Mouse (Mus musculus) B cell, adult (primary cell): ENCODE results near the gene Syngr1. TPM values are rescaled to one million over a fixed set of nuclear protein-coding genes. Genes with fewer than 3 reads are reported as not detected.

Experiments
- total RNA-seq: library from RNA; stranded (reverse); gene quantifications from 4 replicates; pipeline ENCODE4 v1.2.4, GENCODE M21; 2023; ENCODE audit not compliant: inconsistent age

Gene Syngr1
- total RNA-seq, result not detected in 4 replicates

DNA sequence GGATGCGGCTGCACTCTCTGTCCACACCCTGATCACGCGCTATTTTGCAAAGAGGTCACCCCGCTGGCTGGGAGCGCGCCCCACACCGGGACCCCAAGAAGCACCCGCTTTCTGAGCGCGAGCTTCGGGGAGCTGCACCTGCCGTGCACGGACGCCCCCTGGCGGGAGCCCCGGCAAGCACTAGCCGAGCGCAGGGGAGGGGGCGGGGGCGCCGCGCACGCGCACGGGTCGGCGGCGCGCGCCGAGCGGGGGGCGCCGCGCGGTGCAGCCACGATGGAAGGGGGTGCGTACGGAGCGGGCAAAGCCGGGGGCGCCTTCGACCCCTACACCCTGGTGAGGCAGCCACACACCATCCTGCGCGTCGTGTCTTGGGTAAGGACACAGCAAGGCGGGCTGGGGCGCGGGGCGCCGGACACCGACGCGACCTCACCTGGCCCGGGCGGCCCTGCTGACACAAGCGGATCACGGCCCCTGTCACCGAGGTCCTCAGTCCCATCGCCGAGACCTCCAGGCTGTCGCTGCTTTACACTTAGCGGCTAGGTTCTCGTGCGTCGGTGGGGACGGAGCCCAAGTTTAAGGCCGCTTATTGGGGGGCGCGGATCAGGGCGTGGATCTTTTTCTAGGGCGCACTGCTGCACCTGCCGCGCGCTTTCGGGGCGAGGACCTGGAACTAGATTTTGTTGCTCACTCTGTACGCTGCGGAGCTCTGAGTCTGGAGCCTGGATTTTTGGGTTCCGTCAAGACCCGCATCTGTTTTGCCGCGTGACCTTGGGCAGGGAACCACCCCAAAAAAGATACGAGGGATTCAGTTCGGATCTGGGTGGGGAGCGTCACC, at the start of gene Syngr1, which contains the start of gene Rpl3:
Syngr1 (plus strand) TSS at position 214 of the 835 bp plus-strand sequence.
Rpl3 (minus strand) TSS at position 748 of the 835 bp plus-strand sequence.

DNA sequence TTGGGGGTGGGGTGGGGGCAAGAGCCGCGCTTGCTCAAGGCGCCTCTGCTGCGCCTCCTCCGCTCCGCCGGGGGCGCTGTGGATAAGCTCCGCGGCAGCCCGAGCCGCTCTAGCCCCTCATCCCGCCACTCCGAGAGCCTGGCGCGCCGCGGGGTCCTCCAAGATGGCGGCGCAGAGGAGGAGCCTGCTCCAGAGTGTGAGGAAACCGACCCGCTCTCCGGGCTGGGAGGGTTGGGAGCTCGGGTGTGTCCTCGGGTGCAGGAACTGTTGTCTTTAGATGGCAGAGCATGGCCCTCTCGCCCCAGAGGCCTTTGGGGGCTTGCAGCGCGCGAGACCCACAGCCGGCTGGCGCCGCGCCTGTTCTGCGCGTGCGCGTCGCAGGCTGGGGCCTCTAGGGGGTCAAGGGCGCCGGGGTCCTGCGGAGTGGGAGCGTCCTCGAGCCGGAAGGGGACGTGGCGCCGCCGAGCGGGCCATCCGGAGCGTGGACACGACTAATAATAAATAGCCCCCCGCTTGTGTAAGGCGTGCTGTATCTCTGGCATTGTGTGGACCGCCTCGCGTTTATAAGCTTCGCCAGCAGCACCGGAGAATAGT, 42.0 kb downstream of the Syngr1 start, which contains the start of gene Tab1:
Tab1 (plus strand) TSS at position 135 of the 594 bp plus-strand sequence.

Other genes with a start within 250 kb of the Syngr1 start
- gene Apobec3, start 199.7 kb upstream of the Syngr1 start, total RNA-seq, result 346 to 372 TPM (median 358 TPM) in 4 replicates
- 98.3 to 113 TPM (median 110 TPM) in 4 replicates for gene Cbx7, start 120.2 kb upstream of the Syngr1 start, total RNA-seq
- 0.42 to 1.4 TPM (median 0.93 TPM) in 3 of 4 replicates, not detected in the other for gene Pdgfb, start 76.4 kb upstream of the Syngr1 start, total RNA-seq
- 1,031 to 1,101 TPM (median 1,075 TPM) in 4 replicates for gene Rpl3, start 534 bp downstream of the Syngr1 start, total RNA-seq
- 18.6 to 21.3 TPM (median 19.5 TPM) in 4 replicates for gene Tab1, start 41.8 kb downstream of the Syngr1 start, total RNA-seq
- gene Mgat3, start 82.4 kb downstream of the Syngr1 start, total RNA-seq, result not detected in 4 replicates
- 46.0 to 51.0 TPM (median 48.1 TPM) in 4 replicates for gene Mief1, start 142.7 kb downstream of the Syngr1 start, total RNA-seq
- 9.1 to 12.2 TPM in 2 of 4 replicates, not detected in the others for gene AC140267.1, start 144.5 kb downstream of the Syngr1 start, total RNA-seq
- gene Atf4, start 163.8 kb downstream of the Syngr1 start, total RNA-seq, result 538 to 573 TPM (median 553 TPM) in 4 replicates
- gene Rps19bp1, start 173.0 kb downstream of the Syngr1 start, total RNA-seq, result 22.3 to 32.0 TPM (median 24.1 TPM) in 4 replicates
- gene Cacna1i, start 195.9 kb downstream of the Syngr1 start, total RNA-seq, result 44.5 to 54.6 TPM (median 48.5 TPM) in 4 replicates